Mouse (Mus musculus): ENCODE data around the gene Smco2. TPM values are rescaled to one million over a fixed set of nuclear protein-coding genes. Genes with fewer than 3 reads are reported as not detected.
A peak's percentile ranks its signal among the peaks of the same experiment; 100 is the strongest.

Gene Smco2
- polyA plus RNA-seq, 1 experiment from 2014 or later, result not detected

DNA sequence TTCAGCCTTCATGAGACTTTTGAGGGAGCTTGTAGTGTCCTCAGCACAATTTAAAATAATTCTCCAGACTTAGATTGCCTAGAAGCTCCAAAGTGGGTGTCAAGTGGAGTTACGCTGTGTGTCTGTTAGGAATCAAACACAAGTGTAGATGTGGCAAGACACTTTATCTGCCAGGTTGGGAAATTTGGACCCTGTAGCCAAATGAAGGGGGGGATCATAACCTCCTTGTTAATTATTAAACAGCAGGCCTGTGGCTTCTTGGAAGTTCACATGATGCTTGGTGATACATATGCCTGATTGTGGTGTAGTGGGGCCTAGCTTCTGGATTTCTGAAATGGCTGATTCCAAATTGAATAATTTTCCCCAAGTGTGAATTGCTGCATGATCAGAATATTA is 57.9 kb downstream of the Smco2 start:
- H3K9ac ChIP-seq (ENCODE audit: low read depth, low read length), result no peak overlapping the region
- ATAC-seq (ENCODE audit: low read depth) (no peak), DNase-seq (ENCODE audit: low spot score) (no peak)
- H3K4me2 ChIP-seq (ENCODE audit: low read depth, low read length), result no peak overlapping the region
- 97% methylated on average over 1 of the region's 1 CpGs for WGBS
- H3K27ac ChIP-seq (replicated peaks; ENCODE audit: low read depth, low read length), result no peak overlapping the region
- H3K9me3 ChIP-seq (ENCODE audit: control insufficient read depth, low read length), result no peaks in the 10 kb centered on the region
- H3K36me3 ChIP-seq (ENCODE audit: control insufficient read depth, insufficient read depth, low read length), result no peaks in the 10 kb centered on the region
- no peak overlapping the region for H3K4me3 ChIP-seq (ENCODE audit: low read depth, low read length)
- H3K27me3 ChIP-seq (replicated peaks; ENCODE audit: control insufficient read depth, insufficient read depth, low read length), result no peaks in the 10 kb centered on the region
- H3K4me1 ChIP-seq (ENCODE audit: control insufficient read depth, insufficient read depth, low read length), result peaks cover 19% of the 10 kb centered on the region

DNA sequence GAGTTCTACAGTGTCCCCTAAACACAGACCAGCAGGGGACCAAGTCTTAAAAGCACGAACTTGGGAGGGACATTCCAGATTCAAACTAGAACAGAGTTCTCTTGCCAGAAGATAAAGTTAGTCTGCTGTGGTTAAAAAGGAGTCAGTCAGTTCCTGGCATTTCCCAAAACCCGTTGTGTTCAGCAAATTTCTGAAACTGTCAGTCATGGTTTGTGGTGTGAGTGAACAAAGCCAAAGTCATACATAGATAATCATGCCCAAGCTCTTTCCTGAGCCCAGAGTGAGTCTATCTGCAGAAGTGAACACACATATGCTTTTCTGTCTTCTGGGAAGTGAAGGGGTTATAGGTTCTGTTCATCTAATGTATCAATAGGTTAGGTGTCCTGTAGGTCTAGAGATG is 58.9 kb downstream of the Smco2 start:
- no peaks in the 10 kb centered on the region for H3K27me3 ChIP-seq (replicated peaks; ENCODE audit: control insufficient read depth, insufficient read depth, low read length)
- 62% methylated on average over 2 of the region's 2 CpGs for WGBS
- no peaks in the 10 kb centered on the region for H3K36me3 ChIP-seq (ENCODE audit: control insufficient read depth, insufficient read depth, low read length)
- no peaks in the 10 kb centered on the region for H3K9me3 ChIP-seq (ENCODE audit: control insufficient read depth, low read length)
- H3K4me3 ChIP-seq (ENCODE audit: low read depth, low read length), result no peak overlapping the region
- ATAC-seq (ENCODE audit: low read depth) (no peak), DNase-seq (ENCODE audit: low spot score) (no peak)
- H3K4me1 ChIP-seq (ENCODE audit: control insufficient read depth, insufficient read depth, low read length), result peaks cover 28% of the 10 kb centered on the region
- H3K9ac ChIP-seq (ENCODE audit: low read depth, low read length), result no peak overlapping the region
- H3K27ac ChIP-seq (replicated peaks; ENCODE audit: low read depth, low read length), result no peak overlapping the region
- H3K4me2 ChIP-seq (ENCODE audit: low read depth, low read length), result no peak overlapping the region

GRCm38 (mm10) chr6:146909725-146910489 is 60.0 kb downstream of the Smco2 start:
- Histone ChIP-seq H3K4me2 (ENCODE audit: low read depth, low read length) (no peak overlapping the region), H3K4me3 (ENCODE audit: low read depth, low read length) (no peak overlapping the region), H3K4me1 (ENCODE audit: control insufficient read depth, insufficient read depth, low read length) (peaks cover 33% of the 10 kb centered on the region), H3K27me3 (replicated peaks; ENCODE audit: control insufficient read depth, insufficient read depth, low read length) (no peaks in the 10 kb centered on the region), H3K9me3 (ENCODE audit: control insufficient read depth, low read length) (no peaks in the 10 kb centered on the region), H3K36me3 (ENCODE audit: control insufficient read depth, insufficient read depth, low read length) (no peaks in the 10 kb centered on the region), H3K9ac (ENCODE audit: low read depth, low read length) (no peak overlapping the region), H3K27ac (replicated peaks; ENCODE audit: low read depth, low read length) (no peak overlapping the region)
- WGBS, result 76% methylated on average over 5 of the region's 5 CpGs
- no peak for ATAC-seq (ENCODE audit: low read depth)
- no peak for DNase-seq (ENCODE audit: low spot score)

- H3K4me3 ChIP-seq (ENCODE audit: low read depth, low read length), result no peak overlapping the region
- 85% methylated on average over 2 of the region's 2 CpGs for WGBS
- no peak overlapping the region for H3K4me2 ChIP-seq (ENCODE audit: low read depth, low read length)
- H3K27ac ChIP-seq (replicated peaks; ENCODE audit: low read depth, low read length), result no peak overlapping the region
- ATAC-seq (ENCODE audit: low read depth) (no peak), DNase-seq (ENCODE audit: low spot score) (no peak)
- no peaks in the 10 kb centered on the region for H3K36me3 ChIP-seq (ENCODE audit: control insufficient read depth, insufficient read depth, low read length)
- no peak overlapping the region for H3K9ac ChIP-seq (ENCODE audit: low read depth, low read length)
- H3K27me3 ChIP-seq (replicated peaks; ENCODE audit: control insufficient read depth, insufficient read depth, low read length), result no peaks in the 10 kb centered on the region
- peaks cover 32% of the 10 kb centered on the region for H3K4me1 ChIP-seq (ENCODE audit: control insufficient read depth, insufficient read depth, low read length)
- H3K9me3 ChIP-seq (ENCODE audit: control insufficient read depth, low read length), result no peaks in the 10 kb centered on the region
Observed at GRCm38 (mm10) chr6:146910801-146911200, 60.9 kb downstream of the Smco2 start.

DNA sequence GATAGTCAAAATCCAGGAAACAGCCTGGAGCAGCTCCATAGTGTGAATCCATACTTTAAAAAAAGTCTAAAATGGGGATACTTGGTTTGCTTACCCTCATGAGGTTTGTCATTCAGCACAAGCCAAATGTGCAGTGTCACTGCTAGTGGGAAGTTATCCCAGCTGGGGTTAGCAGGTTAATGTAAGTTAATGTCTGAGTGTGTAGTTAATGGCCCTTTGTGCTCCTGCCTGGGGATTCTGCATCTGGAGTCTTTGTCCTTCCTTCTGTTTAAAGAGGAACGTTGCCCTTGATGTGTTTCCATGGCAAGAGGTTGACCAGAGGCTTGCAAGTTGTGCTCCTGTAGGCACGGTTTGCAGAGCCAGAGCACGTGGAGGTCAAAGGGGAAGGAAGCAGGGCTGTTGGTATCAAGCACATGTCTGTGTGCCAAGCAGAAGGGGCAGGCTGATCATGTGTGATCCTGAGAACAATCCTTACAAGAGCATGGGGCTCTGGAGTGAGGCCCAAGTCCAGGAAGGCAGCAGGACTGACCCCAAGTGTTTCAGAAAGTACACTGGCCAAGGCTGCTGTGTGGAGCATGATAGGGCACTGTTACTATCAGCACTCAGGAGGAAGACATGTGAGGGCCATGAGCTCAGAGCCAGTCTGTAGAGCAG is 63.1 kb downstream of the Smco2 start:
- 6% methylated on average over 3 of the region's 3 CpGs for WGBS

DNA sequence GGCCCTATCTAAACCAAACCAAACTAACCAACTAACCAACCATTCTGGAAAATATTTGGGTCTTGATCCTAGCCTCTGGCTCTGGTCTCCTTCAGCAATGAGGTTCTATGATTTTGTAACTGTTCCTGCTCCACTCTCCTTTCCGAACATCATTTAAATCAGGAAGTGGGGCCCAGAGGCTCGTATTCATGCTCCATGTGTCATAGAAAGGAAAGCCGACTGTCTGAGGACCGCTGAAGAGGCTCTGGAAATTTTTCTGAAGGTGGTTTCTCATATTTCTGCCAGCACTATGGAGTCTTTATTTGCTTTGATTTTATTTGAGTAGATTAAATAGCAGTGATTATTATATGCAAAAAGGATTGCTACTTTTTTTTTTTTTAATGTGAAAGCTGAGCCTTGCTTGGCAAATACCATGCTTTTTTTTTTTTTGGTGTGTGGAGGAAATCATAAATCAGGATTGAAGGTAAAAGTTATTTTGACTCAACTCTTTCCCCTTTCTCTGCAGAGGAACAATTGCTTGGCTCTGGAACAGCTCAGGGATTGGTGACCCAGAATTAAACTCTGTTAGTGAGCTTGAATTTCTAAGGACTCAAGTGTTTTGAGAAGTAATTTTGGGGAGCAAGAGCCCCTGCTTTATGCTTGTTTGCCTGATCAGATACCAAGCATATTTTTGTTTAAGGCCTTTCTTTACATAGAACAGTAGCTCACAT is 63.7 kb downstream of the Smco2 start:
- peaks cover 19% of the 10 kb centered on the region for H3K4me1 ChIP-seq (ENCODE audit: control insufficient read depth, insufficient read depth, low read length)
- no peak overlapping the region for H3K4me3 ChIP-seq (ENCODE audit: low read depth, low read length)
- ATAC-seq (ENCODE audit: low read depth) (0 out of 2 replicates have a peak, but pooled peaks have one; percentile 19), DNase-seq (ENCODE audit: low spot score) (no peak)
- no peak overlapping the region for H3K9ac ChIP-seq (ENCODE audit: low read depth, low read length)
- WGBS, result 22% methylated on average over 4 of the region's 4 CpGs
- no peaks in the 10 kb centered on the region for H3K36me3 ChIP-seq (ENCODE audit: control insufficient read depth, insufficient read depth, low read length)
- H3K9me3 ChIP-seq (ENCODE audit: control insufficient read depth, low read length), result no peaks in the 10 kb centered on the region
- no peak overlapping the region for H3K4me2 ChIP-seq (ENCODE audit: low read depth, low read length)
- no peaks in the 10 kb centered on the region for H3K27me3 ChIP-seq (replicated peaks; ENCODE audit: control insufficient read depth, insufficient read depth, low read length)
- H3K27ac ChIP-seq (replicated peaks; ENCODE audit: low read depth, low read length), result peak overlapping the region; percentile 65

More for the DNA sequence above, 63.1 kb downstream of the Smco2 start:
- no peaks in the 10 kb centered on the region for H3K9me3 ChIP-seq (ENCODE audit: control insufficient read depth, low read length)
- H3K27ac ChIP-seq (replicated peaks; ENCODE audit: low read depth, low read length), result peak overlapping the region; percentile 65
- no peak overlapping the region for H3K4me2 ChIP-seq (ENCODE audit: low read depth, low read length)
- ATAC-seq (ENCODE audit: low read depth) (0 out of 2 replicates have a peak, but pooled peaks have one; percentile 23), DNase-seq (ENCODE audit: low spot score) (no peak)
- no peak overlapping the region for H3K4me3 ChIP-seq (ENCODE audit: low read depth, low read length)
- H3K4me1 ChIP-seq (ENCODE audit: control insufficient read depth, insufficient read depth, low read length), result peaks cover 19% of the 10 kb centered on the region
- no peaks in the 10 kb centered on the region for H3K27me3 ChIP-seq (replicated peaks; ENCODE audit: control insufficient read depth, insufficient read depth, low read length)
- H3K9ac ChIP-seq (ENCODE audit: low read depth, low read length), result no peak overlapping the region
- no peaks in the 10 kb centered on the region for H3K36me3 ChIP-seq (ENCODE audit: control insufficient read depth, insufficient read depth, low read length)

DNA sequence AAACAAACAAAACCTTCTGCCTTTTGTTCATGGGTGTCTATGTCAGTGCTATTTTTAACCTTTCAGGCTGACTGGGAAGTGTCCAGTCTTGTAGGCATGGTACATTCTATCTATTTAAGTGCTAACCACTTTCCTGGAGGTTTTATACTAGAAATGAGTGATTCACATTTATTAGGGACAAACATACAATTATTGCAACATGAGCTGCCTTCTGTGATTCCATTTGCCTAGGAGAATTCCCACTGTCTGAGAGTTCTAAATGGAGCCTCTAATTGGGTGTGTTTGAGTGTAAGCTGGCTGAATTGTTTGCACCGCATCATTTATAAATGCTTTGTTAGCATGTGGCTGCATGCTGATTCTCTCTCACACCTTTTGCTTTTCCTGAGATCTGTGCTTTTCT is 65.9 kb downstream of the Smco2 start:
- no peaks in the 10 kb centered on the region for H3K36me3 ChIP-seq (ENCODE audit: control insufficient read depth, insufficient read depth, low read length)
- H3K27ac ChIP-seq (replicated peaks; ENCODE audit: low read depth, low read length), result no peak overlapping the region
- H3K9me3 ChIP-seq (ENCODE audit: control insufficient read depth, low read length), result no peaks in the 10 kb centered on the region
- H3K4me3 ChIP-seq (ENCODE audit: low read depth, low read length), result no peak overlapping the region
- H3K4me2 ChIP-seq (ENCODE audit: low read depth, low read length), result no peak overlapping the region
- no peaks in the 10 kb centered on the region for H3K27me3 ChIP-seq (replicated peaks; ENCODE audit: control insufficient read depth, insufficient read depth, low read length)
- no peak overlapping the region for H3K9ac ChIP-seq (ENCODE audit: low read depth, low read length)
- ATAC-seq (ENCODE audit: low read depth) (no peak; the same call in 1 of the 2 replicates), DNase-seq (ENCODE audit: low spot score) (no peak)
- 77% methylated on average over 1 of the region's 1 CpGs for WGBS
- H3K4me1 ChIP-seq (ENCODE audit: control insufficient read depth, insufficient read depth, low read length), result peaks cover 19% of the 10 kb centered on the region

GRCm38 (mm10) chr6:146917396-146917795 is 67.5 kb downstream of the Smco2 start:
- Histone ChIP-seq H3K36me3 (ENCODE audit: control insufficient read depth, insufficient read depth, low read length) (no peaks in the 10 kb centered on the region), H3K4me3 (ENCODE audit: low read depth, low read length) (no peak overlapping the region), H3K9ac (ENCODE audit: low read depth, low read length) (no peak overlapping the region), H3K9me3 (ENCODE audit: control insufficient read depth, low read length) (no peaks in the 10 kb centered on the region), H3K27me3 (replicated peaks; ENCODE audit: control insufficient read depth, insufficient read depth, low read length) (no peaks in the 10 kb centered on the region), H3K4me2 (ENCODE audit: low read depth, low read length) (no peak overlapping the region), H3K27ac (replicated peaks; ENCODE audit: low read depth, low read length) (no peak overlapping the region), H3K4me1 (ENCODE audit: control insufficient read depth, insufficient read depth, low read length) (peaks cover 18% of the 10 kb centered on the region)
- DNase-seq (ENCODE audit: low spot score), result no peak
- no peak for ATAC-seq (ENCODE audit: low read depth)
- WGBS, result 74% methylated on average over 3 of the region's 3 CpGs
